Mouse (Mus musculus): ENCODE data around the gene Slc12a6.

Slc12a6 gene

DNA sequence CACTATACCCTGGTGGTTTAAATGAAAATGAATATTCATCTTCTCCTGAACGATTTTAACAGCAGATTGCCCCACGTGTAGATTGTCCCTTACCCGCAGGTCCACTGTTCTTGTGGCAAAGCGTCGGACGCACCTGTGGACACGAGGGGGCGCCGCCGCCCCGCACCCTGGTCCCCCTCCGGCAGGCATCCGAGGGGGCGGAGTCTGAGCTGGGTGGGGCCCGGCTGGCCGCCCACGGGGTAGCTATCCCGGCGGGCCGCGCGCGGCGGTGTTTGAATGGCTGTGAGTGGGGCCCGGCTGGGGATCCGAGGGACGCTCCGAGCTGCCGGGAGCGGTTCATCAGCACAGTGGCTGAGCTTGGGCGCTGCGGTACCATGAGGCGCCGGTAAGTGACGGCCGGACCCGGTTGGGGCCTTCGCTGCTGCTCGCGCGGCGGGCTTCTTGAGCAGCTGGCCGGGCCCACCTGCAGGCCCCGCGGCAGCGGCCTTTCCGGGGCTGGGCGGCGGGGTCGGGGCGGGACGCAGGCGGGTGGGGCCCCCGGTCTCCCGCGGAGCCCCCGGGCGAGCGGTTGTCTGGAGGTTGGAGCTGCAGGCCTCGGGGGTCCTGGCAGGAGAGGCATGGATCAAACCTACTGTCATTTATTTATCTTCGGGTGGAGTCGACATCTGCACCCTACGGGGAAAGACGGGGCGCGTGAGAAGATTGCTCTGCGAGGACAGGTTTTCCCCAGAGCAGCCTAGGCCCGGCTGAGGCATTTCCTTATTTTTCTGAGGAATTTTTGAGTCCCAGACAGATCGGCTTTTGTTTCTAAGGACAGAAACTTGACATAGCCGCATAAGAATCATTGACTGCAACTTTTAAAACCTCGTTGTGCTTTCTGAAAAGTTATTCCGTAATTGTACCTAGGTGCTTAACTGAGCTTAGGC, 113.6 kb downstream of the Slc12a6 start, which contains the start of gene Katnbl1:
Gene Katnbl1, plus strand, starts transcription at position 239 of the 926 bp plus-strand sequence.
- in situ Hi-C loops (cut with MboI; ENCODE audit: low sequenced_read_pairs): loop anchor here (10.0 kb wide), 1 partner anchor 96 kb away; no protein-coding TSS in a partner anchor

DNA sequence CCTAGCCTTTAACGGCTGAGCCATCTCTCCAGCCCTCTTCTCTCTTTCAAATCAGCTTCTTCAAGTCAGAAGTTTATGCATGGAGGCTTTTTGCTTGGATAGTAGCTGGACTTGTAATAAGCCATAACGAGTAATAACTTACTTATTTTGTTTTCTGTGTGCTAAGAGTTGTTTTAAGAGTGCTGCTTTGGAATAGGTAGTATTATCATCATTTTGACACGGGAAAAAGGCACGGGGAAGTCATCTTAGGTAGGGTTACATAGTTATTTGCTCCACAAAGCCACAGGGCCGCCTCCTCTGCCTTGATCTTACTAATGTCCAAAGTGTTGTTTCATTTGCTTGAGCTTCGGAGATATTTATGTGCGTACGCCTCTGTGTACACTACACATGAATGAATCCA, 114.5 kb downstream of the Slc12a6 start:
- in situ Hi-C loops (cut with MboI; ENCODE audit: low sequenced_read_pairs): no loop called here

GRCm38 (mm10) chr2:112381219-112381618, 115.6 kb downstream of the Slc12a6 start:
- in situ Hi-C loops (cut with MboI; ENCODE audit: low sequenced_read_pairs): no loop called here

DNA sequence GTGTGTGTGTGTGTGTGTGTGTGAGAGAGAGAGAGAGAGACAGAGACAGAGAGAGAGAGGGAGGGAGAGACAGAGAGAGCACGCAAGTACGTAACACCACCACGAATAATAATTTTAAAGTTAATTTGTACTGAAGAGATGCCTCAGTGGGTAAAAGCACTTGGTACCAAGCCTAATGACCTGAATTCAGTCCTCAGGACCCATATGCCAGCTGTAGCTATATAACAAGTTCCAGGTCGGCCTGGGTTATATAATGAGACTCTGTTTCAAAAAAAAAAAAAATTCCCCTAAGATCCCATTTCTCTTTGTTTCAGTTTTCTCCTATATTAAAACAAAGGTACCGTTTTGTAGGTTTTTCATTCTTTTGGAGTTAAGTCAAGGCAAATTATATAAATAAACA, 125.2 kb downstream of the Slc12a6 start:
- in situ Hi-C loops (cut with MboI; ENCODE audit: low sequenced_read_pairs): no loop called here

DNA sequence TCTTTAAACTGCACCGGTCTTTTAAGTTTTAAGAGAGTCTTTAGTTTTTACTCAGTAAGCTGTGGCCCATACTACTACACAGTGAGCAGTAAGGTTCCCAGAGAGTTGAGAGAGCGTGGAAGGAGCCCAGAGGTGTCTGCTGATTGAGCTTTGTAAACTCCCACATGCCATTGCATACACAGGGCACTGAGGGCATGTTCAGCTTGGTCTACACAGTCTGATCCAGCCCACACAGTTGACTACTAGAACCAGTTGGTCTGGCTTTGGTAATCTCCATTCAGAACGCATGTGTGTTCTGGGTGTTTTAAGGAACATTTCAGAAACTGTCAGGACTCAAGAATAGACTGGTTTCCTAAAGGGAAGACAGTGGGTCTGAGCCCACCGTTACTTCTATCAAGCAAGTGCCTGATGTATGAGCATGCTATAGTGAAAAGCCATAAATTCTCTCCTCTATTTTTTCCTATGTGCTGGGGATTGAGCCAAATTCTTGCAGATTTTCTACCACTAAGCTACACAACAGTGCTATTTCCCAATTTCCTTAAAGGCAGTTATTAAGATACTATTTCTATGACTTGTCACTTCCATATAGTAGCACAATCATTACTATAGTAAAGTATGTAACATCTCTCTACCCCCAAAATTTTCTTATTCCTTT, 125.8 kb downstream of the Slc12a6 start:
- in situ Hi-C loops (cut with MboI; ENCODE audit: low sequenced_read_pairs): no loop called here

DNA sequence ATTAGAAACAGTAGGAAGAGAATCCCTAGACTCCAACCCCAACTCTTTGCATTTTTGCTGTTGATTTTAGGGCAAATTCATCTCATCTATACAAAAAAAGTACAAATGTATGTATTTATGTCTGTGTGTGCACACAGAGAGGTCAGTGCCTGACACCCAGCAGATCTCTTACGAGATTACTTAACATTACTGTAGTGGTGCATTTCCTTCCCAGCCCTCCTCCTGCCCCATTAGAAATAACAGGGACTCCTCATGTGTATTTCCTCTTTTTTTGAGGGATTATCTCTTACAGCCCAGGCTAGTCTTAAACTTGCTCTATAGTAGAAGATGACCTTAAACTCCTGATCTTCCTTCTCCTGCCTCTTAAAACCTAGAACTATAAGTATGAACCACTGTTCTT, 127.1 kb downstream of the Slc12a6 start:
- in situ Hi-C loops (cut with MboI; ENCODE audit: low sequenced_read_pairs): no loop called here

- in situ Hi-C loops (cut with MboI; ENCODE audit: low sequenced_read_pairs): no loop called here
Observed at GRCm38 (mm10) chr2:112393958-112394357, 128.3 kb downstream of the Slc12a6 start.

DNA sequence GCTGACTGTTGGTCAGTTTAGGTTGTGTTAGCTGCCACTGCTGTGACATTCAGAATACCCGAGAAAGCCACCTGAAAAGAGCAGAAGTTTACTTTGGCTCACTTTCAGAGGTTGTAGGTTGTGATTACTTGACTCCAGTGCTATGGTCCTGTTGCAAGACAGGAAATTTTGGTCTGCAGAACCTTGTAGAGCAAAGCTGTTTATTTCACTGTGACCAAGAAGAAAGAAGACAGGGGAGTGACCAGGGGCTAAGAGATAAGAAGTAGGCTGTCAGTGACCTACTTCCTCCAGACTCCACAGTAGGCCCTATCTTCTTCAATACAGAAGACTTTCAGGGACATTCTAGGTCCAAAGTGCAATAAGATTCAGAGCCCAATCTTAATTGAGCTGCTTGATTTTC, 131.0 kb downstream of the Slc12a6 start:
- in situ Hi-C loops (cut with MboI; ENCODE audit: low sequenced_read_pairs): no loop called here

- in situ Hi-C loops (cut with MboI; ENCODE audit: low sequenced_read_pairs): no loop called here
Observed at GRCm38 (mm10) chr2:112407030-112407429, 141.4 kb downstream of the Slc12a6 start.
